Mouse (Mus musculus) leukemia stem cell, adult 10-12 weeks (primary cell): ENCODE results near the gene Olfr1280. TPM values are rescaled to one million over a fixed set of nuclear protein-coding genes. Genes with fewer than 3 reads are reported as not detected.

Source experiments
- polyA plus RNA-seq: library from polyadenylated mRNA; stranded (reverse); fragments of >175 nt; gene quantifications from 2 replicates; pipeline ENCODE4 v1.2.3, GENCODE M21; 2012; ENCODE audit warnings: low replicate concordance

The Olfr1280 gene
- polyA plus RNA-seq: not detected in 2 replicates

DNA sequence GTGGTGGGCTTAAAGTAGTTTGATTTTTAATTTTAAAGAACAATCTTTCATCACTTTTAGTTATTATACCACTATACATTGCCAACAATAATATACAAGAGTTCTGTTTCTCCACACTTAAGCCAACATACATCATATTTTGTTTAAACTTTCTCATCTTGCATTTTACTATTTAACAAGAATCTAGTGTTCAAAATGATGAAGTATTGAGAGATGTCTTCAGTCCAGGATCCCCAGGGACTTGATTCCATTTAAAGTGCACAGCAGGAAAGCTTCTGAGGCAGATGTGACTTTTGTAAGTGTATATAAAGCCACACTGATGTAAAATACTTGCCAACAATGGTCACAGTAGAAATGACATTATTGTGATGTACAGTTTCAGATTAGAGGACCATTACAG is at the start of gene Olfr1280:
Olfr1280 (plus strand) TSS at position 301 of the 400 bp plus-strand sequence.

GRCm38 (mm10) chr2:111274006-111274405 is 39.8 kb upstream of the Olfr1280 start, which contains the start of gene Olfr1277:
Olfr1277 (minus strand) TSS chr2:111274106.

GRCm38 (mm10) chr2:111289836-111290235 is 24.0 kb upstream of the Olfr1280 start, which contains the start of gene Olfr1278:
Olfr1278 (plus strand) TSS chr2:111290136.

GRCm38 (mm10) chr2:111300374-111300773 is 13.4 kb upstream of the Olfr1280 start, which contains the start of gene Olfr1279:
Olfr1279 (plus strand) TSS chr2:111300635.

DNA sequence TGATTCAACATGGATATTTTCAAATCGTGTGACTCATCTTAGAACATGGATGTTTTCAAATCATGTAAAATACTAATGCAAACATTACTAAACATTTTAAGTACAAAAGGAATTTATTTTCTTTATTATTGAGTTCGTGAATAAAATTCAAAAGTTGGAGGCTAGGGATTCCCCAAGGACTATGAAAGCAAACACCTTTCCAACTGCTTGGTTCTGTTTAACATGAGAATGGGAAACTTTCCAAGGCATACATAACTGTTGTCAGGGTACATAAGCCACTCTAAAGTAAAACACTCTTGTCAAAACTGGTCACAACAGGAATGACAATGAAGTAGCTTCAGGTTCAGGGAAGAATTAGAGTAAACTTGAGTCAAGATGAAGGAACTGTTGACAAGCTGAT is 12.4 kb downstream of the Olfr1280 start, which contains the start of gene Olfr1281:
Olfr1281 (plus strand) TSS at position 301 of the 400 bp plus-strand sequence.

GRCm38 (mm10) chr2:111335976-111336375 is 22.2 kb downstream of the Olfr1280 start, which contains the start of gene Olfr1282:
Olfr1282 (minus strand) TSS chr2:111336076.

GRCm38 (mm10) chr2:111366490-111366889 is 52.7 kb downstream of the Olfr1280 start, which contains the start of gene Olfr1283:
Olfr1283 (plus strand) TSS chr2:111366790.

DNA sequence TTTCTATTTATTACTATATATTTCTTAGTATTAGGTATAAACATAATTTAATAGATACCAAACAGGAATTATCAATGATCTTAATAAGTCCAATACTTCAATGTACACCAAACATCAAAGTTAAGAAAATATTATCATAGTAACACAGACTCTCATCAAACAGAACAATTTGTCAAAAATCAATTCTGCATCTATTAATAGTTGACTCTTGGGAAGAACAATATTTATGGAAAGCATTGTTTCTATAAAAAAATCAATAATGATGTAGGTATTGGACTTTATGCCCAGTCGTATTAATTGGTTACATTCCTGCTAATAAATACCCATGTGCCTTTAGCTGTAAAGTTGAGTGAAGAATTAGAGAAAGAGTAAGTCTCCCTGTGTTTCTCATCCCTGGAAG is 61.4 kb downstream of the Olfr1280 start, which contains the start of gene Olfr1284:
Olfr1284 (plus strand) TSS at position 301 of the 400 bp plus-strand sequence.

Other genes starting within 250 kb of the Olfr1280 start
- gene Gm13941, start 208.0 kb upstream of the Olfr1280 start, polyA plus RNA-seq: not detected in 2 replicates
- gene Gm15130, start 161.1 kb upstream of the Olfr1280 start, polyA plus RNA-seq: not detected in 2 replicates
- not detected in 2 replicates for gene 4930430A15Rik, start 84.4 kb upstream of the Olfr1280 start, polyA plus RNA-seq
- not detected in 2 replicates for gene Olfr1275, start 78.7 kb upstream of the Olfr1280 start, polyA plus RNA-seq
- 0.03 TPM in 1 of 2 replicates, not detected in the other for gene Olfr1276, start 59.5 kb upstream of the Olfr1280 start, polyA plus RNA-seq
- not detected in 2 replicates for gene Olfr1277, start 39.9 kb upstream of the Olfr1280 start, polyA plus RNA-seq
- not detected in 2 replicates for gene Olfr1278, start 23.9 kb upstream of the Olfr1280 start, polyA plus RNA-seq
- not detected in 2 replicates for gene Olfr1279, start 13.4 kb upstream of the Olfr1280 start, polyA plus RNA-seq
- not detected in 2 replicates for gene Olfr1281, start 12.5 kb downstream of the Olfr1280 start, polyA plus RNA-seq
- gene Olfr1282, start 22.1 kb downstream of the Olfr1280 start, polyA plus RNA-seq: not detected in 2 replicates
- not detected in 2 replicates for gene Olfr1283, start 52.8 kb downstream of the Olfr1280 start, polyA plus RNA-seq
- not detected in 2 replicates for gene Olfr1284, start 61.5 kb downstream of the Olfr1280 start, polyA plus RNA-seq
- not detected in 2 replicates for gene Olfr1286, start 109.1 kb downstream of the Olfr1280 start, polyA plus RNA-seq
- gene Olfr1287, start 135.1 kb downstream of the Olfr1280 start, polyA plus RNA-seq: not detected in 2 replicates
- gene Olfr1288, start 160.1 kb downstream of the Olfr1280 start, polyA plus RNA-seq: not detected in 2 replicates
- not detected in 2 replicates for gene Olfr1289, start 166.8 kb downstream of the Olfr1280 start, polyA plus RNA-seq
- gene Olfr1290, start 179.8 kb downstream of the Olfr1280 start, polyA plus RNA-seq: not detected in 2 replicates
- gene Olfr1291-ps1, start 183.2 kb downstream of the Olfr1280 start, polyA plus RNA-seq: not detected in 2 replicates
- not detected in 2 replicates for gene Olfr1293-ps, start 211.2 kb downstream of the Olfr1280 start, polyA plus RNA-seq
- not detected in 2 replicates for gene Olfr1294, start 226.3 kb downstream of the Olfr1280 start, polyA plus RNA-seq